In genomic region chr5:52411567-52411966, GRCm38 (mm10) we compare ENCODE assay signal across 10 mouse cellular contexts. TPM values are rescaled to one million over a fixed set of nuclear protein-coding genes. Genes with fewer than 3 reads are reported as not detected.
A peak's percentile ranks its signal among the peaks of the same experiment; 100 is the strongest.
DNase-seq lines count a peak whose midpoint lies in the region; ATAC-seq and TF ChIP-seq lines count a peak whose summit lies in the region.
"Had no signal": no experiment of that assay in that cellular context is flagged by ENCODE, and none has a peak within 500 bp of the region (broad histone marks: within the 10 kb centered on the region; RNA-seq: fewer than 3 reads in every experiment).

No protein-coding gene starts in this region.

- DNase-seq in kidney, postnatal 0 days (ENCODE audit: low spot score) = peak; percentile 50
- DNase-seq in kidney, adult 18-20 months = no peak
- peak; percentile 32 for DNase-seq in ES-CJ7 (ENCODE audit: low read depth, low spot score)
- peak; percentile 8 for DNase-seq in c-Kit-positive CD71-negative TER-119-negative erythroid progenitor cells, embryonic 14.5 days (ENCODE audit: low read depth)
- peak; percentile 45 for DNase-seq in limb, embryonic 14.5 days (ENCODE audit: low spot score)
- no peak for DNase-seq in right cerebral cortex, postnatal 36 days (ENCODE audit: low spot score in 2 of 2)
- DNase-seq in cerebellum, postnatal 14 days = no peak
- no peak for DNase-seq in gastrocnemius, postnatal 10 days
- DNase-seq: heart, adult 2 months; thymus, adult 2 months had no signal

- no peak; the same call in 1 of the 2 replicates for ATAC-seq in kidney, postnatal 0 days (replicated peaks; ENCODE audit: low FRiP score, low read depth)
- ATAC-seq in limb, embryonic 14.5 days (ENCODE audit: low FRiP score, low read depth) = no peak; the same call in 1 of the 2 replicates

- WGBS in kidney, postnatal 0 days = 62% methylated on average over 3 of the region's 3 CpGs
- WGBS in limb, embryonic 14.5 days = 50% methylated on average over 3 of the region's 3 CpGs

- H3K9me3 ChIP-seq in kidney, postnatal 0 days (replicated peaks; ENCODE audit: low read length) = no peaks in the 10 kb centered on the region
- no peaks in the 10 kb centered on the region for H3K9me3 ChIP-seq in limb, embryonic 14.5 days (ENCODE audit: control insufficient read depth, low read length)

- H3K4me1 ChIP-seq in kidney, postnatal 0 days (replicated peaks; ENCODE audit: insufficient read depth, low read length) = no peaks in the 10 kb centered on the region
- no peaks in the 10 kb centered on the region for H3K4me1 ChIP-seq in limb, embryonic 14.5 days (ENCODE audit: control insufficient read depth, insufficient read depth, low read length)

- H3K4me2 ChIP-seq in kidney, postnatal 0 days (ENCODE audit: low read length) = no peak overlapping the region
- H3K4me2 ChIP-seq in limb, embryonic 14.5 days (replicated peaks; ENCODE audit: low read depth, low read length, severe bottlenecking) = no peak overlapping the region

- no peak for TF ChIP-seq CTCF in kidney, postnatal 0 days (IDR thresholded peaks at IDR 0.05; ENCODE audit: low read depth)

- no peak overlapping the region for H3K4me3 ChIP-seq in kidney, postnatal 0 days (replicated peaks; ENCODE audit: low read depth, low read length)
- no peak overlapping the region for H3K4me3 ChIP-seq in limb, embryonic 14.5 days (replicated peaks; ENCODE audit: low read length)
- H3K4me3 ChIP-seq: heart, adult 2 months had no signal

- no peaks in the 10 kb centered on the region for H3K36me3 ChIP-seq in kidney, postnatal 0 days (ENCODE audit: insufficient read depth, low read length)
- H3K36me3 ChIP-seq in limb, embryonic 14.5 days (ENCODE audit: control insufficient read depth, insufficient read depth, low read length) = no peaks in the 10 kb centered on the region

- no peaks in the 10 kb centered on the region for H3K27me3 ChIP-seq in kidney, postnatal 0 days (ENCODE audit: insufficient read depth, low read length)
- H3K27me3 ChIP-seq in limb, embryonic 14.5 days (ENCODE audit: control insufficient read depth, insufficient read depth, low read length) = no peaks in the 10 kb centered on the region

- no peak overlapping the region for H3K9ac ChIP-seq in kidney, postnatal 0 days (ENCODE audit: low read depth, low read length)
- no peak overlapping the region for H3K9ac ChIP-seq in limb, embryonic 14.5 days (ENCODE audit: low read depth, low read length, severe bottlenecking)

- H3K27ac ChIP-seq in kidney, postnatal 0 days = no peak overlapping the region
- no peak overlapping the region for H3K27ac ChIP-seq in limb, embryonic 14.5 days (replicated peaks; ENCODE audit: low read depth, low read length)
- H3K27ac ChIP-seq: heart, adult 2 months had no signal

- TF ChIP-seq POLR2A in limb, embryonic 14.5 days (IDR thresholded peaks at IDR 0.05; ENCODE audit: borderline replicate concordance, extremely low read depth, insufficient read depth, insufficient read length) = no peak

RNA-seq across cellular contexts. Expression of gene Sod3, which starts 48.0 kb away (rescaled TPM):
- polyA plus RNA-seq in kidney, postnatal 0 days (2015; fragmentation: Nextera tagmentation; extraction: Ambion mirVana) = 70.5 and 71.0 TPM in 2 replicates
- polyA plus RNA-seq in limb, embryonic 14.5 days (2012; rRNA removed) = 0.98 and 1.1 TPM in 2 replicates
- polyA plus RNA-seq in limb, embryonic 14.5 days (2014; fragmentation: Nextera tagmentation; extraction: Ambion mirVana) = 0.75 and 1.1 TPM in 2 replicates
- total RNA-seq in gastrocnemius, postnatal 10 days (2021) = 10 to 100 TPM; 10.2 to 10.7 TPM

RNA-seq across cellular contexts. Expression of gene Ccdc149, which starts 59.8 kb away (rescaled TPM):
- 3.5 and 3.6 TPM in 2 replicates for polyA plus RNA-seq in kidney, postnatal 0 days (2015; fragmentation: Nextera tagmentation; extraction: Ambion mirVana)
- polyA plus RNA-seq in limb, embryonic 14.5 days (2012; rRNA removed) = 1.4 and 1.6 TPM in 2 replicates
- 2.0 and 2.7 TPM in 2 replicates for polyA plus RNA-seq in limb, embryonic 14.5 days (2014; fragmentation: Nextera tagmentation; extraction: Ambion mirVana)
- total RNA-seq in gastrocnemius, postnatal 10 days (2021) = 1 to 10 TPM; 3.8 to 4.7 TPM

Comparison
In these comparisons a context has a peak if more than half of its experiments do, and no peak if none do; other contexts are left out.
1. DNase-seq: peak in kidney, postnatal 0 days (single experiment), ES-CJ7 (single experiment), c-Kit-positive CD71-negative TER-119-negative erythroid progenitor cells, embryonic 14.5 days (single experiment) and limb, embryonic 14.5 days (single experiment); none in kidney, adult 18-20 months (single experiment), right cerebral cortex, postnatal 36 days (0 of 2), cerebellum, postnatal 14 days (0 of 2) and gastrocnemius, postnatal 10 days (single experiment).
2. RNA of gene Sod3, which starts 48.0 kb away (polyA plus RNA-seq): 70.5 to 71.0 TPM in kidney, postnatal 0 days; 0.75 to 1.1 TPM in limb, embryonic 14.5 days; every median in the first group is over 10 times any median in the second.